28 mouse cellular contexts compared by ENCODE assay signal in the genomic region with DNA sequence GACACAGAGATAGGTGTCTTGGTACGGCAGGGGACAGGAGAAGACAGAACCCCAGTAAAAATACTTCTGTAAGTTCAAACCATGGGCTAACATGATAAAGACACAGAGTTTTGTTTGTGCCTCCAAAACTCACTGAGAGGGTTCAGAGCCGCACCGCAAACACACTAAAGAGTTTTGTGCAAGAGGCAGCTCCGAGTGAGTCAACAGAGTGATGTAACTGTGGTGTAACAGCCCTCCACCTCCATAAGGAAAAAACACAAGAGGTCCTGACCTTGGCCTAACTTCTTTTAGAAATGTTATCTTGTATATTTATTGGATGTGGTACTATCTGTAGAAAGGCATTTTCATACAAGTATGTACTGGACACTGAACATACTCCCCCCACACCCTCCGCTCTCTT. TPM values are rescaled to one million over a fixed set of nuclear protein-coding genes. Genes with fewer than 3 reads are reported as not detected.
DNase-seq lines count a peak whose midpoint lies in the region; ATAC-seq lines count a peak whose summit lies in the region.
"Had no signal": no experiment of that assay in that cellular context is flagged by ENCODE, and none has a peak within 500 bp of the region (broad histone marks: within the 10 kb centered on the region; RNA-seq: fewer than 3 reads in every experiment).

No protein-coding gene starts in this region.

- H3K9ac ChIP-seq in liver, embryonic 15.5 days: no peak overlapping the region
- H3K9ac ChIP-seq: forebrain, embryonic 15.5 days; hindbrain, embryonic 14.5 days; lung, embryonic 14.5 days; stomach, embryonic 15.5 days had no signal

- no peaks in the 10 kb centered on the region for H3K36me3 ChIP-seq in liver, embryonic 15.5 days (replicated peaks)
- H3K36me3 ChIP-seq: forebrain, embryonic 15.5 days; stomach, embryonic 15.5 days had no signal

- peak overlapping the region; percentile 38 for H3K4me2 ChIP-seq in liver, embryonic 15.5 days
- H3K4me2 ChIP-seq: forebrain, embryonic 15.5 days; heart, embryonic 11.5 days; hindbrain, embryonic 14.5 days; lung, embryonic 14.5 days; stomach, embryonic 15.5 days had no signal

- ATAC-seq in granulocyte monocyte progenitor cell, adult 5-6 weeks (replicated peaks; ENCODE audit: poor library complexity, severe bottlenecking): peak; percentile 94
- peak; percentile 60 for ATAC-seq in liver, embryonic 15.5 days (ENCODE audit: insufficient read depth)
- ATAC-seq in cerebellum, adult (ENCODE audit: insufficient number of reproducible peaks, low FRiP score, low TSS enrichment): no peak
- ATAC-seq: forebrain, embryonic 15.5 days; midbrain, embryonic 16.5 days had no signal

- 62% methylated on average over 5 of the region's 5 CpGs for WGBS in liver, embryonic 15.5 days (ENCODE audit: insufficient replicate concordance)

- H3K4me1 ChIP-seq in liver, embryonic 15.5 days (replicated peaks): no peaks in the 10 kb centered on the region; the same call in 1 of the 2 replicates
- H3K4me1 ChIP-seq: forebrain, embryonic 15.5 days; megakaryocyte, embryonic 14.5 days; stomach, embryonic 15.5 days had no signal

- H3K9me3 ChIP-seq in liver, embryonic 15.5 days (replicated peaks): no peaks in the 10 kb centered on the region
- H3K9me3 ChIP-seq: forebrain, embryonic 15.5 days; stomach, embryonic 15.5 days had no signal

- H3K4me3 ChIP-seq in liver, embryonic 15.5 days (replicated peaks): no peak overlapping the region
- H3K4me3 ChIP-seq: forebrain, embryonic 15.5 days; left cerebral cortex, adult 2 months; megakaryocyte, embryonic 14.5 days; stomach, embryonic 15.5 days had no signal

- H3K27me3 ChIP-seq in liver, embryonic 15.5 days: no peaks in the 10 kb centered on the region
- H3K27me3 ChIP-seq: CH12.LX; forebrain, embryonic 15.5 days; stomach, embryonic 15.5 days had no signal

- H3K27ac ChIP-seq in liver, embryonic 15.5 days (replicated peaks): peak overlapping the region; percentile 61
- H3K27ac ChIP-seq: forebrain, embryonic 15.5 days; hindbrain, embryonic 14.5 days; left cerebral cortex, adult 2 months; stomach, embryonic 15.5 days had no signal

- peak; percentile 30 for DNase-seq in adrenal gland, adult 2 months
- DNase-seq in adrenal gland, postnatal 4 days (ENCODE audit: low spot score in 2 of 2): no peak
- DNase-seq in 3T3-L1 (ENCODE audit: low read depth, low spot score): peak; percentile 67
- no peak for DNase-seq in testis, postnatal 10 days (ENCODE audit: low spot score)
- DNase-seq in heart, adult 9 months (ENCODE audit: low spot score in 2 of 2): no peak
- DNase-seq: cerebellum, adult 2 months; gastrocnemius, postnatal 25 days; heart, postnatal 14 days; kidney, adult 9 months; kidney, postnatal 25 days; left cerebral cortex, postnatal 4 days; lung, embryonic 14.5 days; right cerebral cortex, postnatal 25 days had no signal

RNA-seq across cellular contexts. Expression of a gene that starts 25.4 kb away (rescaled TPM):
- total RNA-seq in adrenal gland, adult 2 months (2021): 1 to 10 TPM; 3.0 to 4.8 TPM
- 0.08 and 0.23 TPM in 2 replicates for polyA plus RNA-seq in adrenal gland, adult 2 months (2012; rRNA removed)
- 1 to 10 TPM in 1 of 2 experiments, under 1 TPM in 1; 0.78 to 1.4 TPM for total RNA-seq in adrenal gland, postnatal 4 days (2021)
- total RNA-seq in granulocyte monocyte progenitor cell, adult 5-6 weeks (2014; fragmentation: Nextera tagmentation): 0.09 TPM in 1 of 2 replicates, not detected in the other
- total RNA-seq in granulocyte monocyte progenitor cell, adult 5-6 weeks (2017): 0.73 and 0.82 TPM in 2 replicates
- 0.23 and 0.24 TPM in 2 replicates for polyA plus RNA-seq in liver, embryonic 15.5 days (2015; fragmentation: Nextera tagmentation; extraction: Ambion mirVana)
- total RNA-seq: CH12.LX; layer of hippocampus, adult 8-10 months; left cerebral cortex, postnatal 4 days; MEL had no signal
- polyA plus RNA-seq: cerebellum, adult 2 months; embryonic facial prominence, embryonic 11.5 days; forebrain, embryonic 15.5 days; heart, embryonic 11.5 days; hindbrain, embryonic 14.5 days; intestine, embryonic 14.5 days; lung, embryonic 14.5 days; midbrain, embryonic 16.5 days had no signal

Comparison
In these comparisons a context has a peak if more than half of its experiments do, and no peak if none do; other contexts are left out.
1. DNase-seq: peak in adrenal gland, adult 2 months (single experiment) and 3T3-L1 (single experiment); none in adrenal gland, postnatal 4 days (0 of 2), testis, postnatal 10 days (single experiment) and heart, adult 9 months (0 of 2).